Mouse (Mus musculus): Measurements from ENCODE around the gene Hemk1.

DNA sequence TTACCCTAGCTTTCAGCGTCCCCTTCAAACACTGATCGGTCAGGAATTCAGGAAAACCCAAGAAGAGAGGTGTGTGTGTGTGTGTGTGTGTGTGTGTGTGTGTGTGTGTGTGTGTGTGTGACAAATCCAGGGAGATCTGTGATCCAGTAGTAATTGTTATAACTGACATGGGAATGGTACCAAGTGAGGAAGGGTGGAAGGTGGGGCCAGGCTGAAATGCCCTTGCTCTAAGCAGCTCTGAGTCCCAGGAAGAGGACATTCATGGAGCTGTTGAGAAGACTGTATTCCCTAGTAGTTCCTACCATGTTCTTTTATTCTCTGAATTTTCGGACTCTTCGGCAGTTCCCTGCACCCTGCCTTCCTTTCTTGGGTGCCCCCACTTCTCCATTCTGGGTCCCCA is 40.5 kb downstream of the Hemk1 start:
- TF ChIP-seq POLR2A (IDR thresholded peaks at IDR 0.05; ENCODE audit: borderline replicate concordance, extremely low read depth, insufficient read depth, insufficient read length, poor library complexity, severe bottlenecking) (no peak), CTCF (IDR thresholded peaks at IDR 0.05; ENCODE audit: borderline replicate concordance, extremely low read depth, insufficient read depth, insufficient read length) (no peak)
